ENCODE assay signal across 13 mouse cellular contexts in the genomic region with DNA sequence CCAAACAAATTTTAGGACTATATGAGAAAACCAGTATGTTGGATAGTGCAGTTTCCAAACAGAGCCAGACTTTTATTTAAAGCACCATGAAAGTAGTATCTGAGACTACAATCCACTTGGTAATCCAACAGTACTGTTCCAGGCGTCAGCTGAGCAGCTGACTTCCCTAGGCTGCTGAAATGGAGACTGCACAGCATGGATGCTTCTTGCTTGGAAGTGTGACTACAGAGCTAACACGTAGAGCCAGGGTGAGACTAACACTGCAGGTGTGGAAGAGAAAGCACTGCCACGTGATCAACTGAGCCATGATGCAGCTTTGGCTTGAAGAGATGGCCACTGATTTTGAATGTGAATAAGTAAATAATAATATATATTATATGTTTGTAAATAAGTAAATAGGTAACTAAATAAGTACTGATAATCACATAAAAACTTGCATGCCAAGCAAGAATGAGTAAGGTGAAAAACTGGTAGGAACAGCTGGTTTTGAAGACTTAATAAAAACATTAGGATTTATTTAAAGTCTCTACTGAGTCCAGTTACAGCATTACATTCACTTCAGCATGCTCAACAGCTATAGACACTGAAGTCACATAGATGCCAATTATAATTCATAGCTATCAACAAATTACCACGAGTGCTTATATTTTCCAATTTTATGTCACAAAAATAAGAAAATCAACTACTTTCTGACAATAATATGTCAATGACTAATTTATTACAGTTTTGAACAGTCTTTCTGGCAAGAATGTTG. TPM values are rescaled to one million over a fixed set of nuclear protein-coding genes. Genes with fewer than 3 reads are reported as not detected.
DNase-seq lines count a peak whose midpoint lies in the region; ATAC-seq and TF ChIP-seq lines count a peak whose summit lies in the region.
"Had no signal": no experiment of that assay in that cellular context is flagged by ENCODE, and none has a peak within 500 bp of the region (broad histone marks: within the 10 kb centered on the region; RNA-seq: fewer than 3 reads in every experiment).

No protein-coding gene starts in this region.

- no peak for TF ChIP-seq CTCF in hindbrain, postnatal 0 days (IDR thresholded peaks at IDR 0.05; ENCODE audit: low read depth)

- H3K4me3 ChIP-seq in embryonic facial prominence, embryonic 14.5 days (ENCODE audit: low read depth, low read length), result no peak overlapping the region
- no peak overlapping the region for H3K4me3 ChIP-seq in embryonic facial prominence, embryonic 10.5 days
- no peak overlapping the region for H3K4me3 ChIP-seq in forebrain, embryonic 10.5 days
- H3K4me3 ChIP-seq in hindbrain, postnatal 0 days (ENCODE audit: low read length), result no peak overlapping the region

- no peak overlapping the region for H3K4me2 ChIP-seq in embryonic facial prominence, embryonic 14.5 days (ENCODE audit: low read depth, low read length)
- H3K4me2 ChIP-seq in hindbrain, postnatal 0 days (ENCODE audit: low read depth, low read length), result 0 out of 2 replicates have a peak overlapping the region, but pooled peaks have one; percentile 21

- H3K4me1 ChIP-seq in embryonic facial prominence, embryonic 14.5 days (ENCODE audit: control insufficient read depth, insufficient read depth, low read length), result no peaks in the 10 kb centered on the region
- 0 out of 2 replicates have a peak, but pooled peaks cover 3% of the 10 kb centered on the region for H3K4me1 ChIP-seq in embryonic facial prominence, embryonic 10.5 days
- H3K4me1 ChIP-seq in forebrain, embryonic 10.5 days, result peaks cover 59% of the 10 kb centered on the region
- H3K4me1 ChIP-seq in hindbrain, postnatal 0 days (ENCODE audit: insufficient read depth, low read length), result no peaks in the 10 kb centered on the region

- no peak overlapping the region for H3K27ac ChIP-seq in embryonic facial prominence, embryonic 14.5 days (replicated peaks; ENCODE audit: low read depth, low read length)
- no peak overlapping the region for H3K27ac ChIP-seq in embryonic facial prominence, embryonic 10.5 days (replicated peaks)
- H3K27ac ChIP-seq in forebrain, embryonic 10.5 days, result no peak overlapping the region
- no peak overlapping the region; the same call in 1 of the 2 replicates for H3K27ac ChIP-seq in hindbrain, postnatal 0 days
- H3K27ac ChIP-seq: liver, embryonic 14.5 days; macrophage had no signal

- peaks cover 20% of the 10 kb centered on the region for H3K36me3 ChIP-seq in embryonic facial prominence, embryonic 14.5 days (ENCODE audit: control insufficient read depth, insufficient read depth, low read length)
- peaks cover 16% of the 10 kb centered on the region for H3K36me3 ChIP-seq in embryonic facial prominence, embryonic 10.5 days (replicated peaks)
- H3K36me3 ChIP-seq in forebrain, embryonic 10.5 days (replicated peaks), result peaks cover 19% of the 10 kb centered on the region
- H3K36me3 ChIP-seq in hindbrain, postnatal 0 days (ENCODE audit: insufficient read depth, low read length), result 0 out of 2 replicates have a peak, but pooled peaks cover 4% of the 10 kb centered on the region

- no peak overlapping the region for H3K9ac ChIP-seq in embryonic facial prominence, embryonic 14.5 days (ENCODE audit: low read depth, low read length)
- H3K9ac ChIP-seq in hindbrain, postnatal 0 days (replicated peaks; ENCODE audit: low read length), result no peak overlapping the region
- H3K9ac ChIP-seq: liver, embryonic 14.5 days had no signal

- no peaks in the 10 kb centered on the region for H3K27me3 ChIP-seq in embryonic facial prominence, embryonic 14.5 days (replicated peaks; ENCODE audit: control insufficient read depth, insufficient read depth, low read length)
- H3K27me3 ChIP-seq in embryonic facial prominence, embryonic 10.5 days (replicated peaks; ENCODE audit: low read depth, poor library complexity, severe bottlenecking), result peaks cover 67% of the 10 kb centered on the region
- peaks cover 86% of the 10 kb centered on the region for H3K27me3 ChIP-seq in forebrain, embryonic 10.5 days (ENCODE audit: poor library complexity, severe bottlenecking)
- H3K27me3 ChIP-seq in hindbrain, postnatal 0 days (ENCODE audit: insufficient read depth, low read length), result no peaks in the 10 kb centered on the region

- ATAC-seq in embryonic facial prominence, embryonic 14.5 days (ENCODE audit: low read depth), result peak; percentile 22; the same call in 1 of the 2 replicates
- ATAC-seq in hindbrain, postnatal 0 days, result peak; percentile 64

- no peak for DNase-seq in embryonic facial prominence, embryonic 14.5 days (ENCODE audit: low spot score)
- no peak for DNase-seq in embryonic facial prominence, embryonic 10.5 days (ENCODE audit: low spot score)
- DNase-seq in R1 (ENCODE audit: low read depth, low spot score), result peak; percentile 29
- peak; percentile 28 for DNase-seq in forebrain, embryonic 10.5 days (ENCODE audit: extremely low spot score, low spot score)
- peak; percentile 19 for DNase-seq in hindbrain, postnatal 0 days (ENCODE audit: low spot score)
- DNase-seq in spleen, postnatal 14 days (ENCODE audit: low spot score in 2 of 2), result no peak
- no peak for DNase-seq in kidney, adult 18-20 months
- DNase-seq in adrenal gland, postnatal 14 days, result no peak
- DNase-seq: adrenal gland, adult 8-10 months; gastrocnemius, postnatal 25 days; kidney, postnatal 4 days had no signal

- no peaks in the 10 kb centered on the region for H3K9me3 ChIP-seq in embryonic facial prominence, embryonic 14.5 days (ENCODE audit: control insufficient read depth, low read length)
- H3K9me3 ChIP-seq in embryonic facial prominence, embryonic 10.5 days, result 0 out of 2 replicates have a peak, but pooled peaks cover 6% of the 10 kb centered on the region
- peaks cover 8% of the 10 kb centered on the region; the same call in 1 of the 2 replicates for H3K9me3 ChIP-seq in forebrain, embryonic 10.5 days
- no peaks in the 10 kb centered on the region for H3K9me3 ChIP-seq in hindbrain, postnatal 0 days (ENCODE audit: low read length)

- WGBS in embryonic facial prominence, embryonic 14.5 days, result 66% methylated on average over 4 of the region's 4 CpGs
- WGBS in embryonic facial prominence, embryonic 10.5 days, result 68% methylated on average over 4 of the region's 4 CpGs
- WGBS in forebrain, embryonic 10.5 days, result 44% methylated on average over 4 of the region's 4 CpGs
- WGBS in hindbrain, postnatal 0 days, result 24% methylated on average over 4 of the region's 4 CpGs

RNA-seq across cellular contexts. Expression of a gene that starts 32.4 kb away (rescaled TPM):
- polyA plus RNA-seq in embryonic facial prominence, embryonic 14.5 days (2014; fragmentation: Nextera tagmentation; extraction: Ambion mirVana), result 46.5 and 53.4 TPM in 2 replicates
- 36.2 and 40.3 TPM in 2 replicates for polyA plus RNA-seq in embryonic facial prominence, embryonic 10.5 days (2016; fragmentation: Nextera tagmentation; extraction: Ambion mirVana)
- 34.4 and 37.8 TPM in 2 replicates for polyA plus RNA-seq in forebrain, embryonic 10.5 days (2016; fragmentation: Nextera tagmentation; extraction: Ambion mirVana)
- total RNA-seq in hindbrain, postnatal 0 days (2014; rRNA removed), result 10.5 and 12.8 TPM in 2 replicates
- 33.9 and 34.6 TPM in 2 replicates for polyA plus RNA-seq in hindbrain, postnatal 0 days (2015; fragmentation: Nextera tagmentation; extraction: Ambion mirVana)
- 32.1 and 41.6 TPM in 2 replicates for total RNA-seq in adrenal gland, postnatal 14 days (2021)

Comparison
In these comparisons a context has a peak if more than half of its experiments do, and no peak if none do; other contexts are left out.
1. DNase-seq: peak in R1 (single experiment), forebrain, embryonic 10.5 days (single experiment) and hindbrain, postnatal 0 days (single experiment); none in embryonic facial prominence, embryonic 14.5 days (single experiment), embryonic facial prominence, embryonic 10.5 days (single experiment), spleen, postnatal 14 days (0 of 2), kidney, adult 18-20 months (single experiment) and adrenal gland, postnatal 14 days (single experiment).